In genomic region chr5:35390848-35391655, GRCm38 (mm10) we compare ENCODE assay signal across 11 mouse cellular contexts. TPM values are rescaled to one million over a fixed set of nuclear protein-coding genes. Genes with fewer than 3 reads are reported as not detected.
DNase-seq lines count a peak whose midpoint lies in the region; ATAC-seq and TF ChIP-seq lines count a peak whose summit lies in the region.
"Had no signal": no experiment of that assay in that cellular context is flagged by ENCODE, and none has a peak within 500 bp of the region (broad histone marks: within the 10 kb centered on the region; RNA-seq: fewer than 3 reads in every experiment).

No protein-coding gene starts in this region.

- H3K4me1 ChIP-seq in hindbrain, embryonic 10.5 days (replicated peaks): peaks cover 36% of the 10 kb centered on the region
- peaks cover 18% of the 10 kb centered on the region for H3K4me1 ChIP-seq in hindbrain, embryonic 16.5 days (ENCODE audit: control insufficient read depth, insufficient read depth, low read depth, low read length)
- peaks cover 7% of the 10 kb centered on the region for H3K4me1 ChIP-seq in embryonic facial prominence, embryonic 11.5 days (ENCODE audit: control insufficient read depth, insufficient read depth, low read length)
- H3K4me1 ChIP-seq in hindbrain, postnatal 0 days (ENCODE audit: insufficient read depth, low read length): no peaks in the 10 kb centered on the region
- peaks cover 3% of the 10 kb centered on the region; the same call in 1 of the 2 replicates for H3K4me1 ChIP-seq in midbrain, postnatal 0 days (ENCODE audit: insufficient read depth, low read length)

- no peak overlapping the region for H3K9ac ChIP-seq in hindbrain, embryonic 16.5 days (ENCODE audit: low read depth, low read length)
- H3K9ac ChIP-seq in embryonic facial prominence, embryonic 11.5 days (replicated peaks; ENCODE audit: low read length): no peak overlapping the region
- H3K9ac ChIP-seq in hindbrain, postnatal 0 days (replicated peaks; ENCODE audit: low read length): no peak overlapping the region
- no peak overlapping the region for H3K9ac ChIP-seq in midbrain, postnatal 0 days (replicated peaks; ENCODE audit: low read length, poor library complexity, severe bottlenecking)

- no peak overlapping the region for H3K4me2 ChIP-seq in hindbrain, embryonic 16.5 days (ENCODE audit: low read length)
- peak overlapping the region; percentile 48; the same call in 1 of the 2 replicates for H3K4me2 ChIP-seq in embryonic facial prominence, embryonic 11.5 days (ENCODE audit: low read depth, low read length)
- H3K4me2 ChIP-seq in hindbrain, postnatal 0 days (ENCODE audit: low read depth, low read length): no peak overlapping the region; the same call in 1 of the 2 replicates
- peak overlapping the region; percentile 48 for H3K4me2 ChIP-seq in midbrain, postnatal 0 days (ENCODE audit: low read depth, low read length, poor library complexity, severe bottlenecking)

- peak overlapping the region; percentile 41 for H3K4me3 ChIP-seq in hindbrain, embryonic 10.5 days
- no peak overlapping the region for H3K4me3 ChIP-seq in hindbrain, embryonic 16.5 days (ENCODE audit: low read length)
- H3K4me3 ChIP-seq in embryonic facial prominence, embryonic 11.5 days (ENCODE audit: low read depth, low read length): peak overlapping the region; percentile 36
- H3K4me3 ChIP-seq in hindbrain, postnatal 0 days (ENCODE audit: low read length): peak overlapping the region; percentile 25
- H3K4me3 ChIP-seq in midbrain, postnatal 0 days (ENCODE audit: low read depth, low read length): peak overlapping the region; percentile 19; the same call in 1 of the 2 replicates

- no peak for TF ChIP-seq CTCF in hindbrain, postnatal 0 days (IDR thresholded peaks at IDR 0.05; ENCODE audit: low read depth)
- TF ChIP-seq CTCF in midbrain, postnatal 0 days (IDR thresholded peaks at IDR 0.05): no peak

- H3K9me3 ChIP-seq in hindbrain, embryonic 10.5 days: no peaks in the 10 kb centered on the region
- H3K9me3 ChIP-seq in hindbrain, embryonic 16.5 days (ENCODE audit: control insufficient read depth, low read length): no peaks in the 10 kb centered on the region; the same call in 1 of the 2 replicates
- H3K9me3 ChIP-seq in embryonic facial prominence, embryonic 11.5 days (replicated peaks; ENCODE audit: control insufficient read depth, low read length): no peaks in the 10 kb centered on the region
- no peaks in the 10 kb centered on the region for H3K9me3 ChIP-seq in hindbrain, postnatal 0 days (ENCODE audit: low read length)
- no peaks in the 10 kb centered on the region for H3K9me3 ChIP-seq in midbrain, postnatal 0 days (ENCODE audit: low read length)

- peaks cover 100% of the 10 kb centered on the region for H3K27me3 ChIP-seq in hindbrain, embryonic 10.5 days (ENCODE audit: insufficient read depth, poor library complexity, severe bottlenecking)
- peaks cover 98% of the 10 kb centered on the region for H3K27me3 ChIP-seq in hindbrain, embryonic 16.5 days (replicated peaks; ENCODE audit: control insufficient read depth, insufficient read depth, low read length)
- peaks cover 96% of the 10 kb centered on the region for H3K27me3 ChIP-seq in embryonic facial prominence, embryonic 11.5 days (ENCODE audit: control insufficient read depth, insufficient read depth, low read length)
- H3K27me3 ChIP-seq in hindbrain, postnatal 0 days (ENCODE audit: insufficient read depth, low read length): peaks cover 100% of the 10 kb centered on the region
- H3K27me3 ChIP-seq in midbrain, postnatal 0 days (ENCODE audit: insufficient read depth, low read length): peaks cover 100% of the 10 kb centered on the region

- no peaks in the 10 kb centered on the region for H3K36me3 ChIP-seq in hindbrain, embryonic 10.5 days
- no peaks in the 10 kb centered on the region for H3K36me3 ChIP-seq in hindbrain, embryonic 16.5 days (ENCODE audit: control insufficient read depth, insufficient read depth, low read length)
- H3K36me3 ChIP-seq in embryonic facial prominence, embryonic 11.5 days (replicated peaks; ENCODE audit: control insufficient read depth, insufficient read depth, low read depth, low read length): no peaks in the 10 kb centered on the region
- H3K36me3 ChIP-seq in hindbrain, postnatal 0 days (ENCODE audit: insufficient read depth, low read length): no peaks in the 10 kb centered on the region
- H3K36me3 ChIP-seq in midbrain, postnatal 0 days (ENCODE audit: insufficient read depth, low read length): no peaks in the 10 kb centered on the region

- H3K27ac ChIP-seq in hindbrain, embryonic 10.5 days: no peak overlapping the region
- H3K27ac ChIP-seq in hindbrain, embryonic 16.5 days (ENCODE audit: low read depth, low read length): no peak overlapping the region
- no peak overlapping the region for H3K27ac ChIP-seq in embryonic facial prominence, embryonic 11.5 days (replicated peaks; ENCODE audit: low read depth, low read length)
- no peak overlapping the region for H3K27ac ChIP-seq in hindbrain, postnatal 0 days
- H3K27ac ChIP-seq in midbrain, postnatal 0 days (ENCODE audit: low read depth, low read length): no peak overlapping the region

- no peak for ATAC-seq in hindbrain, embryonic 16.5 days
- no peak for ATAC-seq in embryonic facial prominence, embryonic 11.5 days (replicated peaks; ENCODE audit: insufficient number of reproducible peaks, low FRiP score, low TSS enrichment, low read depth)
- no peak for ATAC-seq in hindbrain, postnatal 0 days
- ATAC-seq in midbrain, postnatal 0 days (ENCODE audit: low FRiP score): no peak

- DNase-seq in hindbrain, embryonic 10.5 days (ENCODE audit: low spot score): peak; percentile 39
- DNase-seq in embryonic facial prominence, embryonic 11.5 days (ENCODE audit: low spot score): no peak
- DNase-seq in hindbrain, postnatal 0 days (ENCODE audit: low spot score): no peak
- DNase-seq in midbrain, postnatal 0 days (ENCODE audit: low spot score): no peak
- DNase-seq in MN1 (ENCODE audit: low spot score): no peak
- no peak for DNase-seq in urinary bladder, postnatal 10 days (ENCODE audit: low spot score)

- 2% methylated on average over 22 of the region's 22 CpGs for WGBS in hindbrain, embryonic 10.5 days
- WGBS in hindbrain, embryonic 16.5 days: 2% methylated on average over 22 of the region's 22 CpGs
- 3% methylated on average over 22 of the region's 22 CpGs for WGBS in embryonic facial prominence, embryonic 11.5 days
- WGBS in hindbrain, postnatal 0 days: 2% methylated on average over 22 of the region's 22 CpGs
- WGBS in midbrain, postnatal 0 days: 2% methylated on average over 22 of the region's 22 CpGs

RNA-seq across cellular contexts. Expression of gene Hmx1, which starts 2.1 kb away (rescaled TPM):
- 2.7 and 3.2 TPM in 2 replicates for polyA plus RNA-seq in hindbrain, embryonic 10.5 days (2016; fragmentation: Nextera tagmentation; extraction: Ambion mirVana)
- 0.10 TPM in 1 of 2 replicates, not detected in the other for polyA plus RNA-seq in hindbrain, embryonic 16.5 days (2015; fragmentation: Nextera tagmentation; extraction: Ambion mirVana)
- 11.8 and 12.3 TPM in 2 replicates for polyA plus RNA-seq in embryonic facial prominence, embryonic 11.5 days (2014; fragmentation: Nextera tagmentation; extraction: Ambion mirVana)
- total RNA-seq in hindbrain, postnatal 0 days (2014; rRNA removed): not detected in 2 replicates
- polyA plus RNA-seq in hindbrain, postnatal 0 days (2015; fragmentation: Nextera tagmentation; extraction: Ambion mirVana): not detected in 2 replicates
- not detected in 2 replicates for total RNA-seq in midbrain, postnatal 0 days (2014; rRNA removed)
- not detected in 2 replicates for polyA plus RNA-seq in midbrain, postnatal 0 days (2015; fragmentation: Nextera tagmentation; extraction: Ambion mirVana)
- total RNA-seq: layer of hippocampus, postnatal 14 days; monocyte, adult 5-6 weeks had no signal
- polyA plus RNA-seq: cortical plate, adult 2 months; gonadal fat pad, adult 2 months had no signal

Comparison
In these comparisons a context has a peak if more than half of its experiments do, and no peak if none do; other contexts are left out.
1. H3K4me2 ChIP-seq: peak in embryonic facial prominence, embryonic 11.5 days (single experiment) and midbrain, postnatal 0 days (single experiment); none in hindbrain, embryonic 16.5 days (single experiment) and hindbrain, postnatal 0 days (single experiment).